Mouse (Mus musculus): ENCODE data around the gene Pcolce.
A peak's percentile ranks its signal among the peaks of the same experiment; 100 is the strongest.

Pcolce gene

GRCm38 (mm10) chr5:137584976-137585375 is 28.6 kb downstream of the Pcolce start:
- peak; percentile 76 for DNase-seq

- DNase-seq = no peak
Observed at GRCm38 (mm10) chr5:137583670-137584169, 29.9 kb downstream of the Pcolce start.

GRCm38 (mm10) chr5:137582702-137583101 is 30.9 kb downstream of the Pcolce start:
- no peak for DNase-seq

- no peak for DNase-seq
Observed at GRCm38 (mm10) chr5:137580246-137580645, 33.3 kb downstream of the Pcolce start.

GRCm38 (mm10) chr5:137574470-137574901 is 39.1 kb downstream of the Pcolce start:
- DNase-seq = peak; percentile 86

GRCm38 (mm10) chr5:137570691-137571586 is 42.6 kb downstream of the Pcolce start:
- DNase-seq = no peak

GRCm38 (mm10) chr5:137570181-137570580 is 43.4 kb downstream of the Pcolce start:
- DNase-seq = no peak

GRCm38 (mm10) chr5:137569665-137570064 is 43.9 kb downstream of the Pcolce start, which contains the start of gene Tfr2:
Tfr2 (plus strand) TSS chr5:137569840.
- no peak for DNase-seq

GRCm38 (mm10) chr5:137569031-137569430 is 44.6 kb downstream of the Pcolce start:
- no peak for DNase-seq

GRCm38 (mm10) chr5:137568223-137568798 is 45.3 kb downstream of the Pcolce start:
- DNase-seq = no peak

- DNase-seq = no peak
Observed at GRCm38 (mm10) chr5:137566416-137566815, 47.2 kb downstream of the Pcolce start.

GRCm38 (mm10) chr5:137565744-137566143 is 47.8 kb downstream of the Pcolce start:
- DNase-seq = no peak

GRCm38 (mm10) chr5:137562965-137563364 is 50.6 kb downstream of the Pcolce start:
- DNase-seq = no peak

GRCm38 (mm10) chr5:137561556-137561955 is 52.0 kb downstream of the Pcolce start:
- no peak for DNase-seq

All from cerebellum, adult 9-11 months (tissue).